Mouse (Mus musculus): ENCODE measurements around the gene Phc2.
"Not testable (repeated sequence)": the region's sequence is repeated elsewhere in the genome, so short reads cannot be mapped to it uniquely, and the experiment has no call there.

Phc2 gene

DNA sequence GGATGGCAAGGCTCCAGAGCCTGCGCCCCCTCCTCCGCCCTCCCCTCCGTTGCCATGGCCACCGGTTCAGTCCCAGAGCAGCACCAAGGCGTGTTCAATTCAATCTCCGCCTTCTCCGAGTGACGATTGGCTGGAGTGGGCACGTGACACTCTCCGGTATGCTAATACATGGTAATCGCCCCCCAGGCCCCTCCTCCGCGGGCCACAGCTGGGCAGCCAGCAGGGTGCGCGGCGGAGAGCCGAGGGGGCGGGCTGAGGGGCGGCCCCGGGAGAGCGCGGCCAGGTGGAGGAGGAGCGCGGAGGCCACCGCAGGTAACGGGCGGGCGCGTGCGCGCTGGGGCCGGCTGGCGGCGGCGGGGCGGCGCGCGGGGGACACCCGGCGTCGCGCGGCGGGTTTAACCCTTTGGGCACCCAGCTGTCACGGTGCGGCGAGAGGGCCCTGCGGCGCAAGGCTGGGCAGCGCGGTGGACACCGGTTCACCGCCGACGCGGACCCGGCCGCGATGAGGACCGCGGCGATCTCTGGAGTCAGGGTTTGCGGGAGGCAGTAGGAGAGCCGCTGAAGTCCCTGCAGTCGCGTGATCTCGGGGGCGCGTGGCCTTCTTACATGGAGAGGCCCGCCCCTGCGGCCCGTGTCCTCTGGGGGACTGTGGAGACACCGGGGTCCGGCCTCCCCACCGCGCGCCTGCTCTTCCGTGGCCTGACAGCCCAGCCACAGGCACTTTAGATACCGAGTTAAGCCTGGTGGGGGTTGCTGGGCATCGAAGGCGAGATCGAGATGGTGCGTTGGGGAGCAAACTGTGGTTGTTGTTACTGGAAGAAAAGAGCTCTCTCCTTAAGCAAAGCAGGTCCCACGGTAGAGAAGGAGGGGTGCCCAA is at the start of gene Phc2:
Gene Phc2, plus strand, starts transcription at position 198 of the 877 bp plus-strand sequence.
- H3K27me3 ChIP-seq (ENCODE audit: insufficient read depth, low read length), result peaks cover 32% of the 10 kb centered on the region
- H3K36me3 ChIP-seq (ENCODE audit: insufficient read depth, low read length), result no peaks in the 10 kb centered on the region
- peak within 1 kb of the TSS; percentile 86 for H3K4me3 ChIP-seq (replicated peaks; ENCODE audit: low read length)
- peaks cover 33% of the 10 kb centered on the region for H3K4me1 ChIP-seq (replicated peaks; ENCODE audit: low read depth, low read length)
- no peaks in the 10 kb centered on the region for H3K9me3 ChIP-seq (ENCODE audit: low read length)
- TF ChIP-seq POU5F1 (IDR thresholded peaks at IDR 0.05; ENCODE audit: borderline replicate concordance, low read length) (no peak), CTCF (conservative IDR thresholded peaks at IDR 0.05; ENCODE audit: low read length) (no peak), NANOG (IDR thresholded peaks at IDR 0.05; ENCODE audit: borderline replicate concordance, low read length) (no peak)

DNA sequence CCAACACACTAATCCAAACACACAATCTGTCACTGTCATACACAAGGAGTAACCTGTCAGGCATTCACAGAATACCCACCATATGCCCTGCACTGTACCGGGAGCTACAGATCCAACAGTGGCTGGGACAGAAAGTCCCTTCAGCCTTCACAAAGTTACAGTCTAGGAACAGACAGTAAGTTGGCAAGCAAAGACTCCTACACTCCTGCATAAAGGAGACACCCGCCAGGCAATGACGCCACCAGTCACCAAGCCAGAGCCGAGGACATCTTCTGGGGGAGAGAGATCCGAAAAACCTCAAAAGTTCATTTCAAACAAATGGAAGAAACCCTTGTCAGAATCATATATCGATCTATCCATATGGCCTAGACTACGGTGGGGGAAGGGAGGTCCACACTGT is 47.9 kb upstream of the Phc2 start:
- Histone ChIP-seq H3K36me3 (ENCODE audit: insufficient read depth, low read length) (peaks cover 40% of the 10 kb centered on the region), H3K27me3 (ENCODE audit: insufficient read depth, low read length) (no peaks in the 10 kb centered on the region), H3K9me3 (ENCODE audit: low read length) (no peaks in the 10 kb centered on the region), H3K4me1 (replicated peaks; ENCODE audit: low read depth, low read length) (peaks cover 40% of the 10 kb centered on the region), H3K4me3 (replicated peaks; ENCODE audit: low read length) (no peak overlapping the region)
- no peak for TF ChIP-seq CTCF (conservative IDR thresholded peaks at IDR 0.05; ENCODE audit: low read length)
- no peak for TF ChIP-seq NANOG (IDR thresholded peaks at IDR 0.05; ENCODE audit: borderline replicate concordance, low read length)
- TF ChIP-seq POU5F1 (IDR thresholded peaks at IDR 0.05; ENCODE audit: borderline replicate concordance, low read length), result no peak

DNA sequence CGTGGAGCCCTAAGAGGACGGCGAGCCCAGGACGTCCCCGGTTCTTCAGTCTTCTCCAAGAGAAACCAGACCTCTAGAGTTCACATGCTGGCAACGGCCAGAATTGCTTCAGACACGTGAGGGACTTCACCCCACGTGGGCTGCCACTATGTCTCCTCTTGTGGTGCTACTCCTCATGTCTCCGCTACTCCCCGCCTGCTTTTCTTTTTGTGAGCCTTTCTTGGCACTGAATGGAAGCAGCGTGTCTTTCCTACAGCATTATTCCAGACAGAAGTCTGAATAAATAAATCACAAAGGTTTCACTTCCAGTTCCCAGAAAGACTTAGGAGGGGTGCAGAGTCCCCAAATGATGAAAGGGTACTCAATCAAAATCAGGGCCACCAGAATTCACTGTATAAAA is 46.8 kb upstream of the Phc2 start:
- no peak for TF ChIP-seq CTCF (conservative IDR thresholded peaks at IDR 0.05; ENCODE audit: low read length)
- no peak for TF ChIP-seq POU5F1 (IDR thresholded peaks at IDR 0.05; ENCODE audit: borderline replicate concordance, low read length)
- TF ChIP-seq NANOG (IDR thresholded peaks at IDR 0.05; ENCODE audit: borderline replicate concordance, low read length), result no peak
- peaks cover 31% of the 10 kb centered on the region for H3K36me3 ChIP-seq (ENCODE audit: insufficient read depth, low read length)
- no peaks in the 10 kb centered on the region for H3K9me3 ChIP-seq (ENCODE audit: low read length)
- H3K27me3 ChIP-seq (ENCODE audit: insufficient read depth, low read length), result no peaks in the 10 kb centered on the region
- H3K4me3 ChIP-seq (replicated peaks; ENCODE audit: low read length), result no peak overlapping the region
- H3K4me1 ChIP-seq (replicated peaks; ENCODE audit: low read depth, low read length), result peaks cover 41% of the 10 kb centered on the region

DNA sequence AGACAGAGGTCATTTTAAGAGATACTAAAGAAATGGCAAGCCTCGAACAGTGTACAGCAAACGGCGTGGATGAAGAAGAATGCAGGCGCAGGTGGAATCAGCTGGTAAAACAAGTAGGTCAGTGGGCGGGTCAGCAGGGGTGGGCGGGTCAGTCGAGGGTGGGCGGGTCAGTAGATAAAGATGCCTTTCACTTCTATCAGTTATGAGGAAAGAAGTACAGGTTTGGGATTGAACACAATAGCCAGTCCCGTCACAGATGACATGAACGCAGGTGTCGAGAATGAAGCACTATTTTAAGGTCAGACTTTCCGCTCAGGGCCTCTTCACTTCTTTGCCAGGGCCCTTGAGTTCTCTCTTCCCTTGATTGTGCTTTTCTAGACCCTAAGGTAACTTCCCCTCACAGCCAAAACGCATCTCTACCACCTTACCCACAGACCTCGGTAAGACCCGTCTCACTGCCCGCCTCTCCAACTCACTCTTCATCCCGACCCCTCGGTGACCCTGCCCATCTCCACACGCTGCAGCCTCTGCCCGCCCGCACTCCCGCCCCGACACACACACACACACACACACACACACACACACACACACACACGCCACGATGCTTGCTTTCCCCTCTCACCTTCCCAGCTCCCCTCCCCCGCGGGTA is 45.1 kb upstream of the Phc2 start:
- Histone ChIP-seq H3K4me1 (replicated peaks; ENCODE audit: low read depth, low read length) (peaks cover 31% of the 10 kb centered on the region), H3K36me3 (ENCODE audit: insufficient read depth, low read length) (peaks cover 14% of the 10 kb centered on the region), H3K4me3 (replicated peaks; ENCODE audit: low read length) (peak overlapping the region; percentile 86), H3K9me3 (ENCODE audit: low read length) (no peaks in the 10 kb centered on the region), H3K27me3 (ENCODE audit: insufficient read depth, low read length) (no peaks in the 10 kb centered on the region)
- TF ChIP-seq CTCF (conservative IDR thresholded peaks at IDR 0.05; ENCODE audit: low read length), result no peak
- TF ChIP-seq NANOG (IDR thresholded peaks at IDR 0.05; ENCODE audit: borderline replicate concordance, low read length), result no peak
- TF ChIP-seq POU5F1 (IDR thresholded peaks at IDR 0.05; ENCODE audit: borderline replicate concordance, low read length), result no peak

DNA sequence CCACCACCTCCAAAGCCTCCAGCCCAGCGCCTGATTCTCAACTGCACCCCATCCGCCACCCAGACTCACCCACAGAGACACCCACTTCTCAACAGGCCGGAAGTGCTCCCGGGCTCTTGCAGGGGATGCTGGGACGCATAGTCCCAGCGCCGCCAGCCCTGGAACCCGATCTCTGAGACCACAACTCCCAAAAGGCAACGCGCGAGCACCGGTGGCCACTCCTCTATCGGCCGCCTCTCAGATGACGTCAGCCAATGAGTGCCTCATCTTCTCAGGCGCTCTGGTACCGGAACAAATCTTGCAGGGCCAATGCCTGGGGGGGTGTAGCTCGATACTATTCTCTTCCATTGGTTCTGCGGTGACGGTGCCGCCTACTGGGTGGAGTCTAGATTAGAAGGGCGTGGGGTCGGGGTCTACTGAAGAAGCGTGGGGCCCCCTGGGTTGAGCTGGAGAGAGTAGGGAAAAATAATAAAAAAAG is 44.5 kb upstream of the Phc2 start, which contains the start of gene Zscan20:
Gene Zscan20, minus strand, starts transcription at position 174 of the 478 bp plus-strand sequence.
- H3K9me3 ChIP-seq (ENCODE audit: low read length), result no peaks in the 10 kb centered on the region
- peaks cover 26% of the 10 kb centered on the region for H3K4me1 ChIP-seq (replicated peaks; ENCODE audit: low read depth, low read length)
- TF ChIP-seq NANOG (IDR thresholded peaks at IDR 0.05; ENCODE audit: borderline replicate concordance, low read length) (no peak), CTCF (conservative IDR thresholded peaks at IDR 0.05; ENCODE audit: low read length) (no peak), POU5F1 (IDR thresholded peaks at IDR 0.05; ENCODE audit: borderline replicate concordance, low read length) (no peak)
- peak within 1 kb of the TSS; percentile 86 for H3K4me3 ChIP-seq (replicated peaks; ENCODE audit: low read length)
- H3K27me3 ChIP-seq (ENCODE audit: insufficient read depth, low read length), result no peaks in the 10 kb centered on the region
- H3K36me3 ChIP-seq (ENCODE audit: insufficient read depth, low read length), result peaks cover 12% of the 10 kb centered on the region; the same call in 1 of the 2 replicates

DNA sequence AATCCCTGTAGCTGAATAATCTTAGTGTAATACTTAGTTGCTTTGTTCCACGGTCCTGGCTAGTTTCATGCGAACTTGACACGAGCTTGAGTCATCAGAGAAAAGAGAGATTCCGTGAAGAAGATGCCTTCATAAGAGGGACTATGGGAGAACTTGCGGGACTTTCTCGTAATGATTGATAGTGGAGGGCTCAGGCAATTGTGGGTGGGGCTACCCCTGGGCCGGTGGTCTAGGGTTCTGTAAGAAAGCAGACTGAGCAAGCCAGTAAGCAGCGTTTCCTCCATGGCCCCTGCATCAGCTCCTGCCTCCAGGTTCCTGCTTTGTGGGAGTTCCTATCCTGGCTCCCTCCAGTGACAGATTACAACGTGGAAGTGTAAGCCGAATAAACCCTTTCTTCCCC is 43.8 kb upstream of the Phc2 start:
- Histone ChIP-seq H3K4me3 (replicated peaks; ENCODE audit: low read length) (peak overlapping the region; percentile 86), H3K4me1 (replicated peaks; ENCODE audit: low read depth, low read length) (peaks cover 26% of the 10 kb centered on the region), H3K9me3 (ENCODE audit: low read length) (no peaks in the 10 kb centered on the region), H3K36me3 (ENCODE audit: insufficient read depth, low read length) (peaks cover 12% of the 10 kb centered on the region; the same call in 1 of the 2 replicates), H3K27me3 (ENCODE audit: insufficient read depth, low read length) (0 out of 2 replicates have a peak, but pooled peaks cover 6% of the 10 kb centered on the region)
- TF ChIP-seq NANOG (IDR thresholded peaks at IDR 0.05; ENCODE audit: borderline replicate concordance, low read length) (no peak), CTCF (conservative IDR thresholded peaks at IDR 0.05; ENCODE audit: low read length) (no peak), POU5F1 (IDR thresholded peaks at IDR 0.05; ENCODE audit: borderline replicate concordance, low read length) (no peak)

DNA sequence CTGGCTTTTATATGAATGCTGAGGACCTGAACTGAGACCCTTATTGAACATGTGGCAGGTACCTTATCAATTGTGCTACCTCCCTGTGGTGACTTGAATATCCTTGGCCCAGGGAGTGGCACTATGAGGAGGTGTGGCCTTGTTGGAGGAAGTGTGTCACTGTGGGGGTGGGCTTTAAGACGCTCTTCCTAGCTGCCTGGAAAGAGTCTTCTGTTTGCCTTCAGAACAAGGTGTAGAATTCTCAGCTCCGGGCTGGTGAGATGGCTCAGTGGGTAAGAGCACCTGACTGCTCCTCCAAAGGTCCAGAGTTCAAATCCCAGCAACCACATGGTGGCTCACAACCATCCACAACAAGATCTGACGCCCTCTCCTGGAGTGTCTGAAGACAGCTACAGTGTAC is 42.8 kb upstream of the Phc2 start:
- Histone ChIP-seq H3K36me3 (ENCODE audit: insufficient read depth, low read length) (peaks cover 12% of the 10 kb centered on the region; the same call in 1 of the 2 replicates), H3K27me3 (ENCODE audit: insufficient read depth, low read length) (peaks cover 15% of the 10 kb centered on the region), H3K4me1 (replicated peaks; ENCODE audit: low read depth, low read length) (peaks cover 29% of the 10 kb centered on the region)
- not testable (repeated sequence) for H3K4me3 ChIP-seq (replicated peaks; ENCODE audit: low read length); H3K9me3 ChIP-seq (ENCODE audit: low read length)

DNA sequence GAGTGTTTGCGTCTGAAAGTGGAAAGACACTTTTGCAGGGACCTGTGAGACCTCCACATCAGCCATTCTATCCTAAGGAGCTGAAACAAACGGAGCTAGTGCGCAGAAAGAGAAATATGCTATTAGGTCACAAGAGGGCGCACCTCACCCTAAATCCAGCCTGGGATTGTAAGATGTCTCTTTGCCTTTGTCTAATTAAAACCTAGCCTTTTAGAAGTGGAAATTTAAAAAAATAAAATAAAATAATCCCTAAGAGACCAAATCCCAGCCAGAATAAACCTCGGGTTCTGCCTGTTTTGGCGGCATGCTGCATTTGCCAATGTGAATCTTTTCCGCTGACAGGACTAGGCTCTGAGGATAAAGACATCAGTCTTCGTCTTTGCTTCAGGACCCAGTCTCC is 41.2 kb upstream of the Phc2 start:
- Histone ChIP-seq H3K4me1 (replicated peaks; ENCODE audit: low read depth, low read length) (peaks cover 37% of the 10 kb centered on the region), H3K36me3 (ENCODE audit: insufficient read depth, low read length) (peaks cover 3% of the 10 kb centered on the region; the same call in 1 of the 2 replicates), H3K27me3 (ENCODE audit: insufficient read depth, low read length) (peaks cover 31% of the 10 kb centered on the region), H3K4me3 (replicated peaks; ENCODE audit: low read length) (no peak overlapping the region), H3K9me3 (ENCODE audit: low read length) (no peaks in the 10 kb centered on the region)
- TF ChIP-seq CTCF (conservative IDR thresholded peaks at IDR 0.05; ENCODE audit: low read length) (peak; percentile 67), POU5F1 (IDR thresholded peaks at IDR 0.05; ENCODE audit: borderline replicate concordance, low read length) (no peak), NANOG (IDR thresholded peaks at IDR 0.05; ENCODE audit: borderline replicate concordance, low read length) (no peak)

Measured in E14TG2a.4 (cell line).